Mouse (Mus musculus) ovary, postnatal 14 days (tissue): Measurements from ENCODE around the gene Mrpl50.
"Not testable (repeated sequence)": the region's sequence is repeated elsewhere in the genome, so short reads cannot be mapped to it uniquely, and the experiment has no call there.

Source experiments
- DNase-seq: peaks from one replicate; pipeline ENCODE4 v3.0.0; 2022; ENCODE audit warnings: low spot score

The Mrpl50 gene

GRCm38 (mm10) chr4:49520572-49521340, at the start of gene Mrpl50, which contains the start of gene Zfp189:
Mrpl50 (minus strand) TSS chr4:49521093.
Zfp189 (plus strand) TSS chr4:49521176.
- peak; percentile 79 for DNase-seq

DNA sequence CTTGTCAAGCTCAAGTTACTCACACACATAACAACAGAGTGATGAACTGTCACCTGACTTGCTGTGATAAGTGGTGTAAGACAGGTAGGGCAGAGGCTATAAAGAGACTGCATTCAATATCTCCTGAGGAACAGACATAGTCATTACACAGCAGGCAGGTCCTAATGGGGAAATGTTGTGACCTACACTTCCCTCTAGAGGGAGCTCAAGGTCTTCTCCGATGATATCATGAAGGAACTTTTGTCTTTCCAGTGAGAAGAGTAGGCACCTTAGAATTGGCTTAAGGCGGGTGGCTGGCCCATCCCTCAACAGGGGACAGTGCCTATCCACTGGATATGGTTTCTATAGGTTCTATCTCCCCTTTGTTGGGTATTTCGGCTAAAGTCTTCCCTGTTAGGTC, 46.7 kb upstream of the Mrpl50 start:
- peak; percentile 45 for DNase-seq

DNA sequence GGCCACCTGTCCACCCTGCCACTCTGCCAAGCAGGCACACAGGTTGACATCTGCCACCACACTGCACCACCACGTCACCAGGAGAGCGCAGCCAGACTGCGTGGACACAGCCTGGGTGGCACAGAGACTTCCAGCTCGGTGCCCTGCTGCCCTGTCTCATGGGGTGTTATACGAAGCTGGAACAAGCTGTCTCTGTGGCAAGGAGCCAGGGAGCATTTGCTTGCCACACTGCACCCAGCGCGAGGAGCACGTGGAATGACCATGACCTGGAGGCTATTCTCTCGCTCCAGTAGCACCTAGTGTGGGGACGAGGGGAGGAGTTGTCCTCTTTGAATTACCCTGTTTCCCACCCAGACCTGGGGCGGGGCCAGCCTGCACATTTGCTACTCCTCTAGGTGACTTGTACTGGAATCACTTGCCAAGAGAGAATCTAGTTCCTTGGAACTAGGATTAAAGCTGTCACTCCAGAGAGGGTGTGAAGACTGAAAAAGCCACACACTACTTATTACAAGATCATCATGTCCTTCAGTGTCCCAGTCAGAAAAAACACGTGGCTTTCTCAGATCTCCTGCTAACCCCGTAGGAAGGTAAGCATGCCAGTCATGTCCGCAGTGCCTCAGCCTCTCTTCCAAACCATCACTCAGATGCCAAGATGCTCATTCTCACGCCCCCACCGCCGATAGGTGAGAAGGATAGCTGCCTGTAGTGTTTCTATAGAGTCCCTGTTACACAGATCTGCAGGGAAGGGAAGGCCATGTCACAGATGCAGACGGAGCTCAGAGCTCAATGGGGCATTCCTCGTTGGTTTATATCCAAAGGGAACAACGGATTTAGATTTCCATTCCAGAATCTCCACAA, 39.3 kb upstream of the Mrpl50 start:
- DNase-seq: no peak

DNA sequence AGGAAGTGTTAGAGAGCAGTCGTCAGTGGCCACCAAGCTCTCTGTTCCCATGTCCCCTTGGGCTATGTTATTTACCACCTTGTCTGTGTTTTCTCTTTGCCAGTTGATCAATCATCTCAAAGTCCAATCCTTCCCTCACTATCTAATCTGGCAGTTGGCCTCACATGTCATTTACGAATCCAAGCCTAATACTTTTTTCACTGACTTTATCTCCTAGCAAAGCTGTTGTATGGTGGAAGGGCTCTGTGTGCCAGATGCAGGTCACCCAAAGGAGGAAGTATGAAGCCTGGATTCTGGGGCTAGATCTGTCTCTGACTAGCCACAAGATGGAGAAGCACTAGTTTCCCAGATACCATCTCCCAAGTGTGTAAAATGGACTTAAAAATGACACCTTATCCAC, 37.3 kb upstream of the Mrpl50 start:
- no peak for DNase-seq

- no peak for DNase-seq
These were observed 36.5 kb upstream of the Mrpl50 start for GRCm38 (mm10) chr4:49557375-49557774.

GRCm38 (mm10) chr4:49553380-49553779, 32.5 kb upstream of the Mrpl50 start:
- DNase-seq: no peak

DNA sequence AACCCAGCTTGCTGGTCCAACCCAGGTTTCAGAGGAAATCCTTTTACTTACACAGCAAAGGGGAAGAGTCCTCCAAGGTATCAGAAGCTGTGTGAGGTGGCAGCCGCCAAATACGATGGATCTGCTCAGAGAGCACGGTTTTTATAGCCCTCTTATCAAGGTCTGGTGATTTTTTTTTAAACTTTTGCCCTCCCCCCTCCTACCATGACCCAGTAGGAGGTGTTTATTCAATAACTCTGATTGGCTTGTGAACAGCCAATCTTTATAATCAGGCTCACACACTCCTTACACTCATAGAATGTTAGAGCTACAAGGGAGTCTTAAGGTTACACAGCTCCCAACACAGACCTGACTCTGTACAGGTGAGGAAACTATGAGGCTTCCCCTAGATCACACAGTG, 28.5 kb upstream of the Mrpl50 start, which contains the start of gene Aldob:
Gene Aldob (minus strand): TSS at position 164 of the 400 bp plus-strand sequence.
- no peak for DNase-seq

GRCm38 (mm10) chr4:49547544-49548219, 26.8 kb upstream of the Mrpl50 start:
- DNase-seq: no peak

GRCm38 (mm10) chr4:49546873-49547543, 26.1 kb upstream of the Mrpl50 start:
- no peak for DNase-seq

GRCm38 (mm10) chr4:49546026-49546425, 25.1 kb upstream of the Mrpl50 start:
- no peak for DNase-seq

DNA sequence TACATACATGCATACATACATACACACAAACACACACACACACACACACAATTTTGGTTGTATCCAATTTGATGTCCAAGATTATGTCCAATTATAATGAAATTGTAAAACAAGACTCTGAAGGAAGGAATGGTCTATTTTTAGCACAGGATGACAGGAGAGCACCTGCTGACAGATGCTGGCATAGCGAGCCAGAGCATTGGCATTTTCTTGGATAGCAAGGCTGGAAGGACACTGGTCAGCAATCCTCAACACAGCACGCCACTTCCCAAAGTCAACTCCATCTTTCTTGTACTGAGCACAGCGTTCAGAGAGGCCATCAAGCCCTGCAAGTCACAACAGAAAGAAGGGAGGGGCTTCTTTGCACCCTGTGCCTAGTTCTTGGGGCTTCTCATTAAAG, 20.1 kb upstream of the Mrpl50 start:
- no peak for DNase-seq

GRCm38 (mm10) chr4:49539665-49540064, 18.8 kb upstream of the Mrpl50 start:
- no peak for DNase-seq

DNA sequence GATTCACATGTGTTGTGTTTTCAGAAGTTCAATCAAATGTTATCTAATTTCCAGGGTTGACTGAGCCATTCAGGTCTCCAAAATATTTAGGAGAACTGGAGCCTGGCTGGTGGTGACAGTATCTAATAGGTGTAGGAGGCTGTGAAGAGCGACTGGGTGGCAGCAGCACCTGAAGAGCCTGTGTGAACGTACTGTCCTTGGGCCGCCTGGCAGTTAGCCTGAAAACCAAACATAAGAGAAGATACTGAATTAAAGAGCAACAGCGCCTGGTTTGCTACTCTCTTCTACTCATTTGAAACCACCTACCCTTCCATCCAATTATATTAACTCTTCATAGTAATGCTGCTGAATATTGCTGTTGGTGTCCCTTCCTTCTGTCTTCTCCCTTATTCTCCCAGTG, 15.8 kb upstream of the Mrpl50 start:
- no peak for DNase-seq

DNA sequence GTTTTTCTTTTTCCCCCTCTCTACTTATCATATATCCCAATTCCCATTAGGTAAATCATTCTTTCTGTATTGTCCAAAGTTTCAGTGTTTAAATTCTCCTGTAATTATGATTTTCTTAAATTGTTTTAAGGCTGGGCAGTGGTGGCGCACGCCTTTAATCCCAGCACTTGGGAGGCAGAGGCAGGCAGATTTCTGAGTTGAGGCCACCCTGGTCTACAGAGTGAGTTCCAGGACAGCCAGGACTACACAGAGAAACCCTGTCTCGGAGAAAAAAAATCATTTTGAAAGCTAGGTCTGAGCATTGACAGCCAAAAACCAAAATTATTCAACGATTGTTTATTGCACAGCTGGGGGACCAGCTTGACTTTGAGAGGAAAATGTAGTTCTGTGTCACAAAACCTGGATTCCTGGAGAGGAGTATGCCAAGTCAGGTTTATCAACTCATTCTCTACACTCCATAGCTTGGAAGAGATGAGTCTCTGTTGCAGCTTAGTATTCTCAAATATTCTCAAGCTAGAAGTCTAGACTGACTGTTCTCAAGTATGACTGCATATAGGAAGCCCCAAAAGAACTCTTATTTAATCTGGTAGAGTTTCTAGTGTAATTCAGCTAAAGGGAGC, 14.9 kb upstream of the Mrpl50 start:
- DNase-seq: no peak

- no peak for DNase-seq
These were observed 14.1 kb upstream of the Mrpl50 start for GRCm38 (mm10) chr4:49535036-49535435.

- no peak for DNase-seq
These were observed 1.7 kb upstream of the Mrpl50 start for GRCm38 (mm10) chr4:49522576-49522975.

DNA sequence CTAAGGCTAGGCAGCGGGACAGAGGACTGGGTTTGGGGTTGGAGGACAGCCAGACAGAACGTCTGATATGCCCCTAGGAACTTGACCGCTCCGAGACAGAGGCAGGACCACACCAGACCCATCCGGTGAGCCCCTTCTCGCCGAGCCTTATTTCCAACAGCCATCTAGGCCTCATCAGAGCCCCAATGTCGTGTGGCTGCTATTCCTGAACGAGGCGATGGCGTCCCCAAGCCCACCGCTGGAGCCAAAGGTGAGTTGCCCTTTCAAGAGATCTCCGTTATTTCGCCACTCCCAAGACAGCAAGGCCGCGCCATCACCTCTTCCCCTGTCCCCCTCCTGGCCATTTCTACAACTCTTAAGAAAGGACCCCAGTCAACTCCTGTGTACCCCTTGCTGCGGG, 453 bp upstream of the Mrpl50 start:
- no peak for DNase-seq

DNA sequence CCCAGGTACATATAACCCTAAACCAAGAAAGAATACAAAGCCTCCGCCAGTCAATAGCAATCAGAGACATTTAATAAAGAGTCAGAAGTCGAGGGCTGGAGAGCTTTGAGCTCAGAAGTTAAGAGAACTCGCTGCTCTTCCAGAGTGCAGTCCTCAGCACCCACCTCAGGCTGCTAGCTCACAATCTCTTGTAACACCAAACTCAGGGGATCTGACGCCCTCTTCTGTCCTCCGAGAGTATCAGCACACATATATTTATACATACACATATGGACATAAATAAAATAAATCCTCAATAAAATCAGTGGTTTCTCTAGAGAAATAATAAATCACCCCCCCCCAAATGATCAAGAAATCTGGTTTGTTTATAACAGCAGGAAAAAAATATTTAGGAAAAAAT, 1.4 kb downstream of the Mrpl50 start:
- no peak for DNase-seq

- DNase-seq: no peak
These were observed 6.5 kb downstream of the Mrpl50 start for GRCm38 (mm10) chr4:49514441-49514840.

GRCm38 (mm10) chr4:49512636-49513035, 8.3 kb downstream of the Mrpl50 start:
- DNase-seq: no peak

- DNase-seq: not testable (repeated sequence)
These were observed 10.6 kb downstream of the Mrpl50 start for GRCm38 (mm10) chr4:49510236-49510835.
